Mouse (Mus musculus) hindbrain, embryonic 11.5 days (tissue): Measurements from ENCODE around the gene Casp8. TPM values are rescaled to one million over a fixed set of nuclear protein-coding genes. Genes with fewer than 3 reads are reported as not detected.
"Not testable (repeated sequence)": the region's sequence is repeated elsewhere in the genome, so short reads cannot be mapped to it uniquely, and the experiment has no call there.

Experiments
- ATAC-seq: fragments of 200-750 bp; cut with Nextera tagmentation; 2 replicates; pipeline ENCODE4 v1.8.0; 2017; ENCODE audit warnings: mild to moderate bottlenecking, moderate TSS enrichment, moderate library complexity; ENCODE audit not compliant: low FRiP score
- DNase-seq: peaks from one replicate; pipeline ENCODE4 v3.0.0-alpha.2; 2015; ENCODE audit warnings: low spot score
- H3K27ac ChIP-seq: fragments of 300-500 bp; sonication (generic); 2 replicates; pipeline ENCODE4 v1.5.1; 2014; ENCODE audit warnings: mild to moderate bottlenecking, low read depth, low read length
- H3K27me3 ChIP-seq: fragments of 300-500 bp; sonication (generic); 2 replicates; pipeline ENCODE4 v1.6.1; 2014; ENCODE audit warnings: mild to moderate bottlenecking, low read length, moderate library complexity, mixed read lengths; ENCODE audit not compliant: control insufficient read depth, insufficient read depth
- H3K36me3 ChIP-seq: fragments of 300-500 bp; sonication (generic); 2 replicates; pipeline ENCODE4 v1.6.1; 2014; ENCODE audit warnings: mild to moderate bottlenecking, low read length, moderate library complexity, mixed read lengths; ENCODE audit not compliant: control insufficient read depth, insufficient read depth
- H3K4me1 ChIP-seq: fragments of 300-500 bp; sonication (generic); replicated peaks from 2 replicates; pipeline ENCODE4 v1.6.1; 2014; ENCODE audit warnings: low read length, mixed read lengths; ENCODE audit not compliant: control insufficient read depth, insufficient read depth
- H3K4me2 ChIP-seq: fragments of 300-500 bp; sonication (generic); replicated peaks from 2 replicates; pipeline ENCODE4 v1.6.1; 2014; ENCODE audit warnings: mild to moderate bottlenecking, low read depth, low read length
- H3K4me3 ChIP-seq: fragments of 300-500 bp; sonication (generic); 2 replicates; pipeline ENCODE4 v1.5.1; 2014; ENCODE audit warnings: low read depth, low read length
- H3K9ac ChIP-seq: fragments of 300-500 bp; sonication (generic); 2 replicates; pipeline ENCODE4 v1.6.1; 2014; ENCODE audit warnings: low read depth, low read length
- H3K9me3 ChIP-seq: fragments of 300-500 bp; sonication (generic); 2 replicates; pipeline ENCODE4 v1.6.1; 2016; ENCODE audit warnings: low read length; ENCODE audit not compliant: control insufficient read depth
- WGBS: fragments of 180-500 bp; shearing (Covaris S2); extraction: QIAGEN DNeasy Blood & Tissue Kit; methylation state at CpG from one replicate; pipeline ENCODE4 v1.1.7; 2014; 5-methylcytosine and 5-hydroxymethylcytosine counted together
- polyA plus RNA-seq: library from polyadenylated mRNA; unstranded; fragments of >200 nt; fragmentation: Nextera tagmentation; extraction: Ambion mirVana; gene quantifications from 2 replicates; pipeline ENCODE4 v1.2.1, GENCODE M21; 2014

Casp8 gene
- polyA plus RNA-seq, 1 experiment from 2014 or later: 16.8 TPM

- H3K27ac ChIP-seq: no peak overlapping the region
- no peaks in the 10 kb centered on the region for H3K4me1 ChIP-seq
- no peak for DNase-seq
- WGBS: 97% methylated on average over 4 of the region's 4 CpGs
- H3K4me3 ChIP-seq: no peak overlapping the region
- no peak overlapping the region for H3K4me2 ChIP-seq
- H3K27me3 ChIP-seq: no peaks in the 10 kb centered on the region
- H3K9me3 ChIP-seq: no peaks in the 10 kb centered on the region
- no peaks in the 10 kb centered on the region for H3K36me3 ChIP-seq
- ATAC-seq: no peak
- no peak overlapping the region for H3K9ac ChIP-seq
Observed at GRCm38 (mm10) chr1:58788410-58788809, 6.8 kb upstream of the Casp8 start.

GRCm38 (mm10) chr1:58794705-58795104 lies 469 bp upstream of the Casp8 start:
- no peak overlapping the region for H3K4me3 ChIP-seq
- H3K27ac ChIP-seq: no peak overlapping the region
- H3K36me3 ChIP-seq: no peaks in the 10 kb centered on the region
- no peaks in the 10 kb centered on the region for H3K27me3 ChIP-seq
- no peaks in the 10 kb centered on the region for H3K4me1 ChIP-seq
- no peaks in the 10 kb centered on the region for H3K9me3 ChIP-seq
- WGBS: 45% methylated on average over 2 of the region's 2 CpGs
- no peak overlapping the region for H3K4me2 ChIP-seq
- DNase-seq (no peak), ATAC-seq (no peak)
- no peak overlapping the region for H3K9ac ChIP-seq

GRCm38 (mm10) chr1:58796059-58796363 lies 837 bp downstream of the Casp8 start:
- Histone ChIP-seq H3K9ac (peak overlapping the region; percentile 63), H3K36me3 (no peaks in the 10 kb centered on the region), H3K4me3 (peak overlapping the region; percentile 46), H3K9me3 (no peaks in the 10 kb centered on the region), H3K27me3 (no peaks in the 10 kb centered on the region), H3K27ac (no peak overlapping the region), H3K4me1 (no peaks in the 10 kb centered on the region), H3K4me2 (peak overlapping the region; percentile 80)
- 3% methylated on average over 3 of the region's 3 CpGs for WGBS
- ATAC-seq (no peak), DNase-seq (no peak)

- ATAC-seq (no peak), DNase-seq (no peak)
- H3K9me3 ChIP-seq: no peaks in the 10 kb centered on the region
- no peak overlapping the region for H3K4me2 ChIP-seq
- no peak overlapping the region for H3K9ac ChIP-seq
- H3K27ac ChIP-seq: no peak overlapping the region
- WGBS: 77% methylated on average over 4 of the region's 4 CpGs
- no peak overlapping the region for H3K4me3 ChIP-seq
- no peaks in the 10 kb centered on the region for H3K36me3 ChIP-seq
- no peaks in the 10 kb centered on the region for H3K27me3 ChIP-seq
- H3K4me1 ChIP-seq: no peaks in the 10 kb centered on the region
Observed at GRCm38 (mm10) chr1:58796853-58797252, 1.7 kb downstream of the Casp8 start.

DNA sequence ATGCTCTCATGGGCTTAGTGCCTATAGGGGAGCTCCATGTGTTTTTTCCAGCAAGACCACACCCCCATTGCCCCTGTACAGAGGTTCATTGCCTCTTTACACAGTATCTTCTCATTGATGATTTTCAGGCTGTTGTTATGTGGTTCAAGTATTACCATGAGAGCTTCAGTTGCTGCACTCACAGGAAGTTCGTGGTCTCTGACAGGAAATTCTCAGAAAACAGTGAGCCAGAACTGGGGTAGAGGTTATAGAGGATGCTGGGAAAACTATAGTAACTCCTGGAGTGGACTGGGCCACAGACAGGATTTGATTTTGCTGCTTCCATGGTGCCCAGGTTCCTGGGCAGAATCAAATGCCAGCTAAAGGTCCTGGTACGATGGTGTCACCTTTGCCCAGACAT lies 2.2 kb downstream of the Casp8 start:
- no peak for DNase-seq

DNA sequence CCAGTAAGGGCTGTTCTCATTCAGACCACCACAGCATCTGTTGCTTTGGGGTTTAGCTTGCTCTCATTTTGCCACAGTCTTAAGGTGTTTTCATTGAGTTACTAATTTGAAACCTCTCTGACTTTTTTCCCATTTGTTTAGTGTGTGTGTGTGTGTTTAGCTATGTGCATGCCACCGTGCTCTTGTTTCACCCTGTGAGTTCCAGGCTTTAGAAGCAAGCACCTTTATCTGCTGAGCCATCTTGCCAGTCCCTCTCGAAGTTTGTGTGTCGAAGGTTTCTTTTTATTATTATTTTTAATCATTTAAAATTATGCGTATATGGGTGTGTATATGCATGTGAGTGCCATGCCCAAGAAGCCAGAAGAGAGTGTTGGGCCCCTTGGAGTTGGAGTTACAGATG lies 3.7 kb downstream of the Casp8 start:
- H3K9me3 ChIP-seq: no peaks in the 10 kb centered on the region
- H3K27ac ChIP-seq: no peak overlapping the region
- no peak overlapping the region for H3K4me2 ChIP-seq
- no peaks in the 10 kb centered on the region for H3K36me3 ChIP-seq
- WGBS: 96% methylated on average over 4 of the region's 4 CpGs
- no peak for ATAC-seq
- no peak overlapping the region for H3K4me3 ChIP-seq
- no peaks in the 10 kb centered on the region for H3K4me1 ChIP-seq
- no peak for DNase-seq
- H3K27me3 ChIP-seq: no peaks in the 10 kb centered on the region
- H3K9ac ChIP-seq: no peak overlapping the region

More for the DNA sequence above, 2.2 kb downstream of the Casp8 start:
- no peaks in the 10 kb centered on the region for H3K36me3 ChIP-seq
- no peak for ATAC-seq
- no peaks in the 10 kb centered on the region for H3K27me3 ChIP-seq
- WGBS: 78% methylated on average over 2 of the region's 2 CpGs
- H3K9me3 ChIP-seq: no peaks in the 10 kb centered on the region
- no peak overlapping the region for H3K9ac ChIP-seq
- H3K4me2 ChIP-seq: no peak overlapping the region
- no peak overlapping the region for H3K27ac ChIP-seq
- H3K4me3 ChIP-seq: no peak overlapping the region
- no peaks in the 10 kb centered on the region for H3K4me1 ChIP-seq

GRCm38 (mm10) chr1:58800644-58801043 lies 5.5 kb downstream of the Casp8 start:
- H3K27ac ChIP-seq, H3K27me3 ChIP-seq, H3K9me3 ChIP-seq, H3K4me3 ChIP-seq, H3K4me1 ChIP-seq, H3K4me2 ChIP-seq, ATAC-seq, DNase-seq, H3K36me3 ChIP-seq, H3K9ac ChIP-seq: not testable (repeated sequence)
- WGBS: 75% methylated on average over 7 of the region's 7 CpGs

GRCm38 (mm10) chr1:58801558-58802285 lies 6.5 kb downstream of the Casp8 start:
- H3K9ac ChIP-seq: no peak overlapping the region
- no peak overlapping the region for H3K4me2 ChIP-seq
- H3K27ac ChIP-seq: no peak overlapping the region
- ATAC-seq (no peak), DNase-seq (no peak)
- no peaks in the 10 kb centered on the region for H3K36me3 ChIP-seq
- no peaks in the 10 kb centered on the region for H3K9me3 ChIP-seq
- H3K4me1 ChIP-seq: no peaks in the 10 kb centered on the region
- no peak overlapping the region for H3K4me3 ChIP-seq
- H3K27me3 ChIP-seq: no peaks in the 10 kb centered on the region
- WGBS: 91% methylated on average over 8 of the region's 8 CpGs
